Mouse (Mus musculus): Measurements from ENCODE around the gene Cnksr1. TPM values are rescaled to one million over a fixed set of nuclear protein-coding genes. Genes with fewer than 3 reads are reported as not detected.

Cnksr1 gene
- polyA plus RNA-seq (2012; rRNA removed; ENCODE audit: low replicate concordance) = 0.36 and 8.3 TPM in 2 replicates

GRCm38 (mm10) chr4:134238279-134238651 is at the start of gene Cnksr1:
Gene Cnksr1 (minus strand): TSS chr4:134238399.

GRCm38 (mm10) chr4:134287575-134288025 is 49.4 kb upstream of the Cnksr1 start, which contains the start of gene Pdik1l:
Gene Pdik1l (minus strand): TSS chr4:134287895.

GRCm38 (mm10) chr4:134253722-134254324 is 15.6 kb upstream of the Cnksr1 start, which contains the start of gene Grrp1:
Gene Grrp1 (minus strand): TSS chr4:134254106.

GRCm38 (mm10) chr4:134246719-134247258 is 8.6 kb upstream of the Cnksr1 start, which contains the start of gene Gm30191:
Gene Gm30191 (plus strand): TSS chr4:134246935.

GRCm38 (mm10) chr4:134245148-134245843 is 7.1 kb upstream of the Cnksr1 start, which contains the start of gene Zfp593:
Gene Zfp593 (minus strand): TSS chr4:134245592.

GRCm38 (mm10) chr4:134243516-134244250 is 5.5 kb upstream of the Cnksr1 start, which contains the start of gene E130218I03Rik:
Gene E130218I03Rik (plus strand): TSS chr4:134243662.

GRCm38 (mm10) chr4:134227194-134227593 is 11.0 kb downstream of the Cnksr1 start, which contains the start of gene Catsper4:
Gene Catsper4 (minus strand): TSS chr4:134227383.

GRCm38 (mm10) chr4:134202904-134203303 is 35.3 kb downstream of the Cnksr1 start, which contains the start of gene Gm7534:
Gene Gm7534 (minus strand): TSS chr4:134203004.

Other genes starting within 250 kb of the Cnksr1 start
- gene Dhdds, start 237.5 kb downstream of the Cnksr1 start, polyA plus RNA-seq (2012; rRNA removed; ENCODE audit: low replicate concordance) = 38.1 and 46.6 TPM in 2 replicates
- gene Lin28a, start 219.6 kb downstream of the Cnksr1 start, polyA plus RNA-seq (2012; rRNA removed; ENCODE audit: low replicate concordance) = 0.03 TPM in 1 of 2 replicates, not detected in the other
- gene Zfp683, start 184.6 kb downstream of the Cnksr1 start, polyA plus RNA-seq (2012; rRNA removed; ENCODE audit: low replicate concordance) = 0.59 and 0.79 TPM in 2 replicates
- gene Crybg2, start 177.6 kb downstream of the Cnksr1 start, polyA plus RNA-seq (2012; rRNA removed; ENCODE audit: low replicate concordance) = 0.07 and 1.9 TPM in 2 replicates
- gene Cd52, start 143.3 kb downstream of the Cnksr1 start, polyA plus RNA-seq (2012; rRNA removed; ENCODE audit: low replicate concordance) = 34.4 and 67.8 TPM in 2 replicates
- gene Ubxn11, start 135.8 kb downstream of the Cnksr1 start, polyA plus RNA-seq (2012; rRNA removed; ENCODE audit: low replicate concordance) = 2.5 and 14.3 TPM in 2 replicates
- gene Sh3bgrl3, start 109.6 kb downstream of the Cnksr1 start, polyA plus RNA-seq (2012; rRNA removed; ENCODE audit: low replicate concordance) = 483 and 501 TPM in 2 replicates
- 11.8 and 22.8 TPM in 2 replicates for gene Cep85, start 51.3 kb downstream of the Cnksr1 start, polyA plus RNA-seq (2012; rRNA removed; ENCODE audit: low replicate concordance)
- gene Gm7534, start 35.4 kb downstream of the Cnksr1 start, polyA plus RNA-seq (2012; rRNA removed; ENCODE audit: low replicate concordance) = not detected in 2 replicates
- gene Catsper4, start 11.0 kb downstream of the Cnksr1 start, polyA plus RNA-seq (2012; rRNA removed; ENCODE audit: low replicate concordance) = 1.5 TPM in 1 of 2 replicates, not detected in the other
- gene E130218I03Rik, start 5.3 kb upstream of the Cnksr1 start, polyA plus RNA-seq (2012; rRNA removed; ENCODE audit: low replicate concordance) = 0.06 TPM in 1 of 2 replicates, not detected in the other
- 6.6 and 14.5 TPM in 2 replicates for gene Zfp593, start 7.2 kb upstream of the Cnksr1 start, polyA plus RNA-seq (2012; rRNA removed; ENCODE audit: low replicate concordance)
- gene Gm30191, start 8.5 kb upstream of the Cnksr1 start, polyA plus RNA-seq (2012; rRNA removed; ENCODE audit: low replicate concordance) = not detected in 2 replicates
- 29.8 and 36.0 TPM in 2 replicates for gene Grrp1, start 15.7 kb upstream of the Cnksr1 start, polyA plus RNA-seq (2012; rRNA removed; ENCODE audit: low replicate concordance)
- gene Pdik1l, start 49.5 kb upstream of the Cnksr1 start, polyA plus RNA-seq (2012; rRNA removed; ENCODE audit: low replicate concordance) = 4.9 and 8.5 TPM in 2 replicates
- gene Trim63, start 76.7 kb upstream of the Cnksr1 start, polyA plus RNA-seq (2012; rRNA removed; ENCODE audit: low replicate concordance) = 0.60 TPM in 1 of 2 replicates, not detected in the other
- 0.11 and 0.46 TPM in 2 replicates for gene Slc30a2, start 104.8 kb upstream of the Cnksr1 start, polyA plus RNA-seq (2012; rRNA removed; ENCODE audit: low replicate concordance)
- gene Extl1, start 145.5 kb upstream of the Cnksr1 start, polyA plus RNA-seq (2012; rRNA removed; ENCODE audit: low replicate concordance) = 0.20 and 0.82 TPM in 2 replicates
- 25.4 and 27.1 TPM in 2 replicates for gene Pafah2, start 157.9 kb upstream of the Cnksr1 start, polyA plus RNA-seq (2012; rRNA removed; ENCODE audit: low replicate concordance)
- 4.7 and 11.7 TPM in 2 replicates for gene Stmn1, start 229.9 kb upstream of the Cnksr1 start, polyA plus RNA-seq (2012; rRNA removed; ENCODE audit: low replicate concordance)